Mouse (Mus musculus): ENCODE measurements around the gene Fuz. TPM values are rescaled to one million over a fixed set of nuclear protein-coding genes. Genes with fewer than 3 reads are reported as not detected.

Fuz gene
- polyA plus RNA-seq (2014; fragmentation: Nextera tagmentation; extraction: Ambion mirVana), result 11.9 and 14.5 TPM in 2 replicates

GRCm38 (mm10) chr7:44895593-44896434, at the start of gene Fuz:
TSS of gene Fuz (plus strand) at chr7:44896079.
- H3K9ac ChIP-seq (ENCODE audit: low read length), result peak within 1 kb of the TSS; percentile 84
- peaks cover 25% of the 10 kb centered on the region for H3K36me3 ChIP-seq (ENCODE audit: control insufficient read depth, insufficient read depth, low read length)
- H3K9me3 ChIP-seq (ENCODE audit: control insufficient read depth, low read length), result no peaks in the 10 kb centered on the region
- 2% methylated on average over 34 of the region's 34 CpGs for WGBS
- no peaks in the 10 kb centered on the region for H3K27me3 ChIP-seq (ENCODE audit: control insufficient read depth, insufficient read depth, low read length)
- H3K4me3 ChIP-seq (ENCODE audit: control insufficient read depth in 1 of 2, insufficient read depth in 1 of 2, low read depth in 1 of 2, low read length in 2 of 2), result peak within 1 kb of the TSS; percentile 62 to 70
- peak within 1 kb of the TSS; percentile 83 for H3K4me2 ChIP-seq (ENCODE audit: low read length)
- ATAC-seq (ENCODE audit: insufficient number of reproducible peaks, insufficient read depth, low FRiP score, low read depth), result peak; percentile 50
- H3K4me1 ChIP-seq (ENCODE audit: control insufficient read depth in 2 of 2, insufficient read depth in 2 of 2, low read length in 2 of 2), result peaks cover 15 to 36% of the 10 kb centered on the region in 2 experiments
- H3K27ac ChIP-seq (replicated peaks in 1 of 2; ENCODE audit: control insufficient read depth in 1 of 2, insufficient read depth in 1 of 2, low read depth in 2 of 2, low read length in 2 of 2), result peak within 1 kb of the TSS; percentile 74 to 88

- Histone ChIP-seq H3K27me3 (ENCODE audit: control insufficient read depth, insufficient read depth, low read length) (no peaks in the 10 kb centered on the region), H3K4me1 (ENCODE audit: control insufficient read depth in 2 of 2, insufficient read depth in 2 of 2, low read length in 2 of 2) (peaks cover 15 to 20% of the 10 kb centered on the region in 2 experiments), H3K9me3 (ENCODE audit: control insufficient read depth, low read length) (no peaks in the 10 kb centered on the region), H3K4me3 (ENCODE audit: control insufficient read depth in 1 of 2, insufficient read depth in 1 of 2, low read depth in 1 of 2, low read length in 2 of 2) (no peak overlapping the region), H3K27ac (replicated peaks in 1 of 2; ENCODE audit: control insufficient read depth in 1 of 2, insufficient read depth in 1 of 2, low read depth in 2 of 2, low read length in 2 of 2) (no peak overlapping the region), H3K9ac (ENCODE audit: low read length) (no peak overlapping the region), H3K36me3 (ENCODE audit: control insufficient read depth, insufficient read depth, low read length) (peaks cover 61% of the 10 kb centered on the region), H3K4me2 (ENCODE audit: low read length) (no peak overlapping the region)
- no peak for ATAC-seq (ENCODE audit: insufficient number of reproducible peaks, insufficient read depth, low FRiP score, low read depth)
- WGBS, result 93% methylated on average over 7 of the region's 7 CpGs
Observed at GRCm38 (mm10) chr7:44846804-44847203, 49.1 kb upstream of the Fuz start.

- Histone ChIP-seq H3K4me3 (ENCODE audit: control insufficient read depth in 1 of 2, insufficient read depth in 1 of 2, low read depth in 1 of 2, low read length in 2 of 2) (peak overlapping the region; percentile 70 to 76), H3K4me2 (ENCODE audit: low read length) (peak overlapping the region; percentile 86), H3K9ac (ENCODE audit: low read length) (peak overlapping the region; percentile 73), H3K36me3 (ENCODE audit: control insufficient read depth, insufficient read depth, low read length) (peaks cover 57% of the 10 kb centered on the region), H3K27me3 (ENCODE audit: control insufficient read depth, insufficient read depth, low read length) (no peaks in the 10 kb centered on the region), H3K9me3 (ENCODE audit: control insufficient read depth, low read length) (no peaks in the 10 kb centered on the region), H3K4me1 (ENCODE audit: control insufficient read depth in 2 of 2, insufficient read depth in 2 of 2, low read length in 2 of 2) (peaks cover 15 to 20% of the 10 kb centered on the region in 2 experiments), H3K27ac (replicated peaks in 1 of 2; ENCODE audit: control insufficient read depth in 1 of 2, insufficient read depth in 1 of 2, low read depth in 2 of 2, low read length in 2 of 2) (no peak overlapping the region)
- no peak for ATAC-seq (ENCODE audit: insufficient number of reproducible peaks, insufficient read depth, low FRiP score, low read depth)
- WGBS, result 78% methylated on average over 5 of the region's 5 CpGs
Observed at GRCm38 (mm10) chr7:44847772-44848171, 48.1 kb upstream of the Fuz start.

GRCm38 (mm10) chr7:44848561-44849415, 47.1 kb upstream of the Fuz start, which contains the start of the genes Akt1s1 and Tbc1d17:
TSS of gene Akt1s1 (plus strand) at chr7:44848991.
TSS of gene Tbc1d17 (minus strand) at chr7:44849079.
- peak within 1 kb of the TSS; percentile 94 to 98 for H3K27ac ChIP-seq (replicated peaks in 1 of 2; ENCODE audit: control insufficient read depth in 1 of 2, insufficient read depth in 1 of 2, low read depth in 2 of 2, low read length in 2 of 2)
- H3K36me3 ChIP-seq (ENCODE audit: control insufficient read depth, insufficient read depth, low read length), result peaks cover 57% of the 10 kb centered on the region
- peak within 1 kb of the TSS; percentile 70 to 76 for H3K4me3 ChIP-seq (ENCODE audit: control insufficient read depth in 1 of 2, insufficient read depth in 1 of 2, low read depth in 1 of 2, low read length in 2 of 2)
- H3K4me2 ChIP-seq (ENCODE audit: low read length), result peak within 1 kb of the TSS; percentile 86
- H3K4me1 ChIP-seq (ENCODE audit: control insufficient read depth in 2 of 2, insufficient read depth in 2 of 2, low read length in 2 of 2), result peaks cover 18 to 29% of the 10 kb centered on the region in 2 experiments
- ATAC-seq (ENCODE audit: insufficient number of reproducible peaks, insufficient read depth, low FRiP score, low read depth), result peak; percentile 86
- no peaks in the 10 kb centered on the region for H3K27me3 ChIP-seq (ENCODE audit: control insufficient read depth, insufficient read depth, low read length)
- H3K9ac ChIP-seq (ENCODE audit: low read length), result peak within 1 kb of the TSS; percentile 91
- WGBS, result under 1% methylated on average over 54 of the region's 54 CpGs
- no peaks in the 10 kb centered on the region for H3K9me3 ChIP-seq (ENCODE audit: control insufficient read depth, low read length)

- peaks cover 21 to 33% of the 10 kb centered on the region in 2 experiments for H3K4me1 ChIP-seq (ENCODE audit: control insufficient read depth in 2 of 2, insufficient read depth in 2 of 2, low read length in 2 of 2)
- peak overlapping the region; percentile 70 to 76 for H3K4me3 ChIP-seq (ENCODE audit: control insufficient read depth in 1 of 2, insufficient read depth in 1 of 2, low read depth in 1 of 2, low read length in 2 of 2)
- H3K9me3 ChIP-seq (ENCODE audit: control insufficient read depth, low read length), result no peaks in the 10 kb centered on the region
- peak overlapping the region; percentile 86 for H3K4me2 ChIP-seq (ENCODE audit: low read length)
- no peaks in the 10 kb centered on the region for H3K27me3 ChIP-seq (ENCODE audit: control insufficient read depth, insufficient read depth, low read length)
- WGBS, result under 1% methylated on average over 41 of the region's 41 CpGs
- peak overlapping the region; percentile 94 to 98 for H3K27ac ChIP-seq (replicated peaks in 1 of 2; ENCODE audit: control insufficient read depth in 1 of 2, insufficient read depth in 1 of 2, low read depth in 2 of 2, low read length in 2 of 2)
- ATAC-seq (ENCODE audit: insufficient number of reproducible peaks, insufficient read depth, low FRiP score, low read depth), result peak; percentile 60
- peak overlapping the region; percentile 91 for H3K9ac ChIP-seq (ENCODE audit: low read length)
- peaks cover 49% of the 10 kb centered on the region for H3K36me3 ChIP-seq (ENCODE audit: control insufficient read depth, insufficient read depth, low read length)
Observed at GRCm38 (mm10) chr7:44849416-44850111, 46.3 kb upstream of the Fuz start.

DNA sequence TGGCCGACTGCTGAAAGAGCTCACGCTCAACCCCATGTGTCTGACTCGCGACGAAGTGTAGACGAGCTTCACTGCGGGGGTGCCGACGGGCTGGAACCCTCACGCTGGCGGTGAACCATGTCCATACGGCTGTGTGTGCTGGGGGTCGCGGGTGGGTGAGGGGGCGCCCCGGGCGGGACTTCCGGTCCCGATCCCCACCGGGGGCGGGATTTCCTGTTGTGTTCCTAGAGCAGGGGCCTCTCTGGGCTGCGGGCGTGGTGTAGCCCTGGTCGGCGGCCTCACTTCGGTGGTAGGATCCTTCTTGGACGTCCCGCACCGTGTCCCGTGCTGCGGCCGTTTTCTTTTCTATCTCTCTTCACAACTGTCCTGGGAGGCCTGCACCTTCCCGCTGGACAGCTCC, 45.7 kb upstream of the Fuz start:
- peak overlapping the region; percentile 91 for H3K9ac ChIP-seq (ENCODE audit: low read length)
- H3K4me1 ChIP-seq (ENCODE audit: control insufficient read depth in 2 of 2, insufficient read depth in 2 of 2, low read length in 2 of 2), result peaks cover 24 to 37% of the 10 kb centered on the region in 2 experiments
- no peaks in the 10 kb centered on the region for H3K9me3 ChIP-seq (ENCODE audit: control insufficient read depth, low read length)
- H3K27ac ChIP-seq (replicated peaks in 1 of 2; ENCODE audit: control insufficient read depth in 1 of 2, insufficient read depth in 1 of 2, low read depth in 2 of 2, low read length in 2 of 2), result peak overlapping the region; percentile 94 to 98
- under 1% methylated on average over 32 of the region's 33 CpGs for WGBS
- H3K4me3 ChIP-seq (ENCODE audit: control insufficient read depth in 1 of 2, insufficient read depth in 1 of 2, low read depth in 1 of 2, low read length in 2 of 2), result peak overlapping the region; percentile 70 to 76
- H3K27me3 ChIP-seq (ENCODE audit: control insufficient read depth, insufficient read depth, low read length), result no peaks in the 10 kb centered on the region
- peak; percentile 26 for ATAC-seq (ENCODE audit: insufficient number of reproducible peaks, insufficient read depth, low FRiP score, low read depth)
- H3K4me2 ChIP-seq (ENCODE audit: low read length), result peak overlapping the region; percentile 86
- peaks cover 44% of the 10 kb centered on the region for H3K36me3 ChIP-seq (ENCODE audit: control insufficient read depth, insufficient read depth, low read length)

Measured in heart, embryonic 14.5 days (tissue).